In genomic region chr16:45088842-45089241, GRCm38 (mm10) we compare ENCODE assay signal across 26 mouse cellular contexts. TPM values are rescaled to one million over a fixed set of nuclear protein-coding genes. Genes with fewer than 3 reads are reported as not detected.
DNase-seq lines count a peak whose midpoint lies in the region; ATAC-seq and TF ChIP-seq lines count a peak whose summit lies in the region.
"Had no signal": no experiment of that assay in that cellular context is flagged by ENCODE, and none has a peak within 500 bp of the region (broad histone marks: within the 10 kb centered on the region; RNA-seq: fewer than 3 reads in every experiment).

No protein-coding gene starts in this region.

- H3K4me1 ChIP-seq in MEL (ENCODE audit: control insufficient read depth in 1 of 2, insufficient read depth in 2 of 2, low read length in 2 of 2), result no peaks in the 10 kb centered on the region
- H3K4me1 ChIP-seq in lung, adult 2 months (ENCODE audit: control insufficient read depth, insufficient read depth, low read length), result no peaks in the 10 kb centered on the region; the same call in 1 of the 2 replicates
- H3K4me1 ChIP-seq: hindbrain, embryonic 12.5 days had no signal

- no peak overlapping the region for H3K27ac ChIP-seq in MEL (ENCODE audit: control insufficient read depth, low read depth, low read length)
- H3K27ac ChIP-seq: embryonic facial prominence, embryonic 10.5 days; embryonic facial prominence, embryonic 13.5 days; forebrain, embryonic 12.5 days; hindbrain, embryonic 12.5 days; hindbrain, embryonic 15.5 days; intestine, embryonic 15.5 days had no signal

- no peaks in the 10 kb centered on the region for H3K36me3 ChIP-seq in MEL (ENCODE audit: control insufficient read depth in 1 of 2, insufficient read depth in 2 of 2, low read length in 2 of 2)
- H3K36me3 ChIP-seq: embryonic facial prominence, embryonic 10.5 days; embryonic facial prominence, embryonic 13.5 days; forebrain, embryonic 12.5 days; hindbrain, embryonic 12.5 days; hindbrain, embryonic 15.5 days; intestine, embryonic 15.5 days had no signal

- TF ChIP-seq RAD21 in MEL (IDR thresholded peaks at IDR 0.05; ENCODE audit: low read depth, low read length), result peak; percentile 26

- no peak for TF ChIP-seq POLR2A in MEL (IDR thresholded peaks at IDR 0.05; ENCODE audit: control insufficient read depth in 1 of 2, insufficient read depth in 1 of 2, low read depth in 1 of 2, low read length in 2 of 2, poor library complexity in 1 of 2)
- TF ChIP-seq POLR2A in lung, adult 2 months (IDR thresholded peaks at IDR 0.05; ENCODE audit: borderline replicate concordance, extremely low read depth, low read depth, low read length), result no peak

- TF ChIP-seq EP300 in MEL (IDR thresholded peaks at IDR 0.05; ENCODE audit: low read depth in 1 of 2, low read length in 2 of 2), result no peak

- H3K9ac ChIP-seq in MEL (ENCODE audit: control insufficient read depth, low read depth, low read length, poor library complexity, severe bottlenecking), result no peak overlapping the region
- H3K9ac ChIP-seq: embryonic facial prominence, embryonic 13.5 days; forebrain, embryonic 12.5 days; hindbrain, embryonic 12.5 days; hindbrain, embryonic 15.5 days; intestine, embryonic 15.5 days had no signal

- H3K27me3 ChIP-seq in MEL (ENCODE audit: control insufficient read depth in 1 of 2, insufficient read depth in 2 of 2, low read length in 2 of 2), result no peaks in the 10 kb centered on the region
- H3K27me3 ChIP-seq: embryonic facial prominence, embryonic 13.5 days; forebrain, embryonic 12.5 days; hindbrain, embryonic 12.5 days; hindbrain, embryonic 15.5 days; intestine, embryonic 15.5 days had no signal

- WGBS in lung, adult 2 months, result 56% methylated on average over 1 of the region's 1 CpGs

- DNase-seq in CD4-positive, CD25-positive, alpha-beta regulatory T cell, adult 2 months (ENCODE audit: low read depth, low spot score), result peak; percentile 15
- DNase-seq in MEL (ENCODE audit: low read depth, low spot score), result no peak
- DNase-seq in induced T-regulatory cell, adult 2 months (ENCODE audit: low read depth), result peak; percentile 12
- DNase-seq in lung, adult 2 months, result no peak
- DNase-seq in adrenal gland, adult 2 months, result no peak
- DNase-seq: adrenal gland, postnatal 10 days; adrenal gland, postnatal 36 days; cerebellum, adult 11 months; cerebellum, adult 2 months; cerebellum, adult 9-11 months; cerebellum, postnatal 25 days; embryo, embryonic 11 days; gastrocnemius, postnatal 10 days; kidney, adult 11 months; kidney, adult 8-10 months had no signal

- no peaks in the 10 kb centered on the region for H3K9me3 ChIP-seq in MEL (replicated peaks; ENCODE audit: insufficient read depth, low read length)
- H3K9me3 ChIP-seq: embryonic facial prominence, embryonic 10.5 days; embryonic facial prominence, embryonic 13.5 days; forebrain, embryonic 12.5 days; hindbrain, embryonic 12.5 days; hindbrain, embryonic 15.5 days; intestine, embryonic 15.5 days had no signal

- H3K4me3 ChIP-seq in MEL (ENCODE audit: control insufficient read depth in 1 of 2, insufficient read depth in 1 of 2, low read depth in 2 of 2, low read length in 2 of 2), result no peak overlapping the region
- H3K4me3 ChIP-seq in lung, adult 2 months (replicated peaks; ENCODE audit: extremely low read depth, low read depth, low read length), result no peak overlapping the region
- H3K4me3 ChIP-seq: embryonic facial prominence, embryonic 10.5 days; embryonic facial prominence, embryonic 13.5 days; erythroblast, embryonic 14.5 days; forebrain, embryonic 12.5 days; hindbrain, embryonic 12.5 days; hindbrain, embryonic 15.5 days; intestine, embryonic 15.5 days had no signal

- ATAC-seq in cerebellum, adult (ENCODE audit: insufficient number of reproducible peaks, low FRiP score, low TSS enrichment), result no peak
- ATAC-seq: forebrain, embryonic 16.5 days; intestine, embryonic 15.5 days had no signal

- H3K79me2 ChIP-seq in MEL (ENCODE audit: control insufficient read depth, insufficient read depth, low read length, poor library complexity), result no peaks in the 10 kb centered on the region

- peak in 1 of 3 experiments; percentile 12; a peak in 1 of 6 replicates for TF ChIP-seq CTCF in MEL (IDR thresholded peaks at IDR 0.05 in 2 of 3, conservative IDR thresholded peaks at IDR 0.05 in 1 of 3; ENCODE audit: control insufficient read depth in 1 of 3, insufficient read depth in 1 of 3, low read depth in 2 of 3, low read length in 3 of 3, poor library complexity in 1 of 3, severe bottlenecking in 1 of 3)
- no peak for TF ChIP-seq CTCF in lung, adult 2 months (IDR thresholded peaks at IDR 0.05; ENCODE audit: insufficient read depth, low read length)

TF ChIP-seq in MEL, 35 proteins besides CTCF, POLR2A, EP300 and RAD21:
- TF ChIP-seq BHLHE40 (IDR thresholded peaks at IDR 0.05; ENCODE audit: borderline replicate concordance, low read depth, low read length) (no peak), SMC3 (IDR thresholded peaks at IDR 0.05; ENCODE audit: low read depth, low read length) (peak; percentile 45)

RNA-seq across cellular contexts. Expression of gene Ccdc80, which starts 4.4 kb away (rescaled TPM):
- total RNA-seq in MEL (2012; rRNA removed), result not detected in 2 replicates
- polyA plus RNA-seq in MEL (2012; ENCODE audit: insufficient read depth in 1 of 2, insufficient read length in 2 of 2, low read depth in 1 of 2, low replicate concordance in 2 of 2, missing spikeins in 1 of 2), result not detected
- 19.6 and 20.0 TPM in 2 replicates for polyA plus RNA-seq in lung, adult 2 months (2012; rRNA removed)
- 10 to 100 TPM; 40.7 to 53.4 TPM for total RNA-seq in adrenal gland, adult 2 months (2021)
- polyA plus RNA-seq in adrenal gland, adult 2 months (2012; rRNA removed), result 19.2 and 19.8 TPM in 2 replicates
- total RNA-seq: common myeloid progenitor, adult 5-6 weeks; hematopoietic stem cell, adult 5-6 weeks had no signal

Comparison
In these comparisons a context has a peak if more than half of its experiments do, and no peak if none do; other contexts are left out.
1. DNase-seq: peak in CD4-positive, CD25-positive, alpha-beta regulatory T cell, adult 2 months (single experiment) and induced T-regulatory cell, adult 2 months (single experiment); none in MEL (single experiment), lung, adult 2 months (single experiment) and adrenal gland, adult 2 months (single experiment).
2. RNA of gene Ccdc80, which starts 4.4 kb away (polyA plus RNA-seq): 19.2 to 19.8 TPM in adrenal gland, adult 2 months and 19.6 to 20.0 TPM in lung, adult 2 months; not detected in MEL; every median in the first group is over 10 times any median in the second.